Mouse (Mus musculus): ENCODE measurements around the gene Atp2a1. TPM values are rescaled to one million over a fixed set of nuclear protein-coding genes. Genes with fewer than 3 reads are reported as not detected.

The Atp2a1 gene
- total and polyA plus RNA-seq, 3 experiments, result 0.38 to 0.74 TPM; not detected in 1

GRCm38 (mm10) chr7:126436851-126437250 lies 26.1 kb downstream of the Atp2a1 start:
- H3K36me3 ChIP-seq (replicated peaks in 1 of 2; ENCODE audit: control insufficient read depth in 1 of 2, insufficient read depth in 1 of 2, low read length in 1 of 2), result peaks cover 56 to 93% of the 10 kb centered on the region in 2 experiments
- H3K4me1 ChIP-seq (ENCODE audit: control insufficient read depth in 1 of 2, insufficient read depth in 2 of 2), result peaks cover 0 to 14% of the 10 kb centered on the region in 2 experiments; a peak in 2 of 4 replicates
- H3K9ac ChIP-seq (ENCODE audit: insufficient read depth, low read depth), result no peak overlapping the region
- no peaks in the 10 kb centered on the region for H3K9me3 ChIP-seq (replicated peaks; ENCODE audit: low read length)
- no peak overlapping the region for H3K27ac ChIP-seq (ENCODE audit: insufficient read depth, low read depth)
- dilution Hi-C loops (cut with MboI; ENCODE audit: extremely low pct_ligation_motif_present, extremely low pct_unique_long_range_greater_than_20kb, low sequenced_read_pairs), result no loop called here
- H3K79me2 ChIP-seq (replicated peaks; ENCODE audit: control insufficient read depth, extremely low read depth, insufficient read depth, poor library complexity, severe bottlenecking), result no peaks in the 10 kb centered on the region
- H3K4me2 ChIP-seq (ENCODE audit: insufficient read depth, low read depth, poor library complexity, severe bottlenecking), result no peak overlapping the region
- no peak overlapping the region for H3K4me3 ChIP-seq (replicated peaks in 1 of 3; ENCODE audit: low read depth in 2 of 3, low read length in 2 of 3, poor library complexity in 1 of 3)
- in situ Hi-C loops (cut with MboI; ENCODE audit: low pct_ligation_motif_present, low pct_unique_long_range_greater_than_20kb, low sequenced_read_pairs), result loop anchor here (5.0 kb wide), 1 partner anchor 40 kb away; the partner anchor contains the start of gene Nfatc2ip
- peak; percentile 66 for TF ChIP-seq RAD21 (IDR thresholded peaks at IDR 0.05; ENCODE audit: low read depth, low read length)
- no peak for TF ChIP-seq POLR2A (IDR thresholded peaks at IDR 0.05; ENCODE audit: low read depth, low read length)
- peak; percentile 86 to 89 for TF ChIP-seq CTCF (conservative IDR thresholded peaks at IDR 0.05 in 1 of 2, IDR thresholded peaks at IDR 0.05 in 1 of 2; ENCODE audit: low read depth in 2 of 2, low read length in 2 of 2)
- TF ChIP-seq SMC3 (IDR thresholded peaks at IDR 0.05; ENCODE audit: low read depth, low read length), result peak; percentile 83
- no peak for TF ChIP-seq MXI1 (IDR thresholded peaks at IDR 0.05; ENCODE audit: low read depth, low read length)
- TF ChIP-seq RCOR1 (conservative IDR thresholded peaks at IDR 0.05; ENCODE audit: low read depth, low read length), result no peak
- no peak for TF ChIP-seq ZC3H11A (IDR thresholded peaks at IDR 0.05; ENCODE audit: low read depth, low read length)
- no peak for TF ChIP-seq NRF1 (IDR thresholded peaks at IDR 0.05; ENCODE audit: low read depth, low read length)
- no peak for TF ChIP-seq ELF1 (IDR thresholded peaks at IDR 0.05; ENCODE audit: low read depth, low read length)
- TF ChIP-seq JUND (conservative IDR thresholded peaks at IDR 0.05; ENCODE audit: low read depth, low read length), result no peak
- TF ChIP-seq ETS1 (conservative IDR thresholded peaks at IDR 0.05; ENCODE audit: low read depth, low read length), result no peak
- TF ChIP-seq USF2 (conservative IDR thresholded peaks at IDR 0.05; ENCODE audit: low read depth, low read length), result no peak
- TF ChIP-seq KAT2A (IDR thresholded peaks at IDR 0.05; ENCODE audit: insufficient replicate concordance, low read length), result no peak
- H3K27me3 ChIP-seq (replicated peaks), result no peaks in the 10 kb centered on the region
- peak; percentile 69 for DNase-seq (ENCODE audit: extremely low read depth)

- Histone ChIP-seq H3K27me3 (replicated peaks) (no peaks in the 10 kb centered on the region), H3K4me3 (replicated peaks in 1 of 3; ENCODE audit: low read depth in 2 of 3, low read length in 2 of 3, poor library complexity in 1 of 3) (no peak overlapping the region), H3K79me2 (replicated peaks; ENCODE audit: control insufficient read depth, extremely low read depth, insufficient read depth, poor library complexity, severe bottlenecking) (0 out of 2 replicates have a peak, but pooled peaks cover 3% of the 10 kb centered on the region), H3K9ac (ENCODE audit: insufficient read depth, low read depth) (no peak overlapping the region), H3K36me3 (replicated peaks in 1 of 2; ENCODE audit: control insufficient read depth in 1 of 2, insufficient read depth in 1 of 2, low read length in 1 of 2) (peaks cover 60 to 94% of the 10 kb centered on the region in 2 experiments), H3K9me3 (replicated peaks; ENCODE audit: low read length) (no peaks in the 10 kb centered on the region), H3K4me1 (ENCODE audit: control insufficient read depth in 1 of 2, insufficient read depth in 2 of 2) (peaks cover 0 to 21% of the 10 kb centered on the region in 2 experiments; a peak in 2 of 4 replicates), H3K4me2 (ENCODE audit: insufficient read depth, low read depth, poor library complexity, severe bottlenecking) (no peak overlapping the region), H3K27ac (ENCODE audit: insufficient read depth, low read depth) (no peak overlapping the region)
- in situ Hi-C loops (cut with MboI; ENCODE audit: low pct_ligation_motif_present, low pct_unique_long_range_greater_than_20kb, low sequenced_read_pairs), result loop anchor here (5.0 kb wide), 1 partner anchor 38 kb away; the partner anchor contains the start of gene Nfatc2ip
- DNase-seq (ENCODE audit: extremely low read depth), result no peak
- dilution Hi-C loops (cut with MboI; ENCODE audit: extremely low pct_ligation_motif_present, extremely low pct_unique_long_range_greater_than_20kb, low sequenced_read_pairs), result no loop called here
- no peak for TF ChIP-seq PAX5 (IDR thresholded peaks at IDR 0.05; ENCODE audit: low read length)
- TF ChIP-seq ELF1 (IDR thresholded peaks at IDR 0.05; ENCODE audit: low read depth, low read length), result no peak
- TF ChIP-seq ZC3H11A (IDR thresholded peaks at IDR 0.05; ENCODE audit: low read depth, low read length), result no peak
- TF ChIP-seq SIN3A (IDR thresholded peaks at IDR 0.05; ENCODE audit: low read length), result no peak
- no peak for TF ChIP-seq MYC (IDR thresholded peaks at IDR 0.05; ENCODE audit: low read depth, low read length)
- no peak for TF ChIP-seq MXI1 (IDR thresholded peaks at IDR 0.05; ENCODE audit: low read depth, low read length)
- no peak for TF ChIP-seq UBTF (IDR thresholded peaks at IDR 0.05; ENCODE audit: low read depth, low read length)
- no peak for TF ChIP-seq USF1 (IDR thresholded peaks at IDR 0.05; ENCODE audit: low read depth, low read length)
- TF ChIP-seq MAZ (IDR thresholded peaks at IDR 0.05; ENCODE audit: low read depth, low read length), result no peak
- no peak for TF ChIP-seq MEF2A (IDR thresholded peaks at IDR 0.05; ENCODE audit: borderline replicate concordance, low read depth, low read length)
- no peak for TF ChIP-seq HCFC1 (IDR thresholded peaks at IDR 0.05; ENCODE audit: low read depth, low read length)
- TF ChIP-seq NELFE (IDR thresholded peaks at IDR 0.05; ENCODE audit: low read depth, low read length), result no peak
- TF ChIP-seq E2F4 (IDR thresholded peaks at IDR 0.05; ENCODE audit: insufficient replicate concordance, low read depth, low read length), result no peak
- no peak for TF ChIP-seq ZNF384 (IDR thresholded peaks at IDR 0.05; ENCODE audit: low read depth, low read length)
- TF ChIP-seq MAFK (IDR thresholded peaks at IDR 0.05; ENCODE audit: insufficient replicate concordance, low read length), result no peak
- TF ChIP-seq SMC3 (IDR thresholded peaks at IDR 0.05; ENCODE audit: low read depth, low read length), result no peak
- no peak for TF ChIP-seq ETS1 (conservative IDR thresholded peaks at IDR 0.05; ENCODE audit: low read depth, low read length)
These were observed 27.1 kb downstream of the Atp2a1 start for GRCm38 (mm10) chr7:126435801-126436200.

Measured in CH12.LX (cell line).